13 mouse cellular contexts compared by ENCODE assay signal in the genomic region with DNA sequence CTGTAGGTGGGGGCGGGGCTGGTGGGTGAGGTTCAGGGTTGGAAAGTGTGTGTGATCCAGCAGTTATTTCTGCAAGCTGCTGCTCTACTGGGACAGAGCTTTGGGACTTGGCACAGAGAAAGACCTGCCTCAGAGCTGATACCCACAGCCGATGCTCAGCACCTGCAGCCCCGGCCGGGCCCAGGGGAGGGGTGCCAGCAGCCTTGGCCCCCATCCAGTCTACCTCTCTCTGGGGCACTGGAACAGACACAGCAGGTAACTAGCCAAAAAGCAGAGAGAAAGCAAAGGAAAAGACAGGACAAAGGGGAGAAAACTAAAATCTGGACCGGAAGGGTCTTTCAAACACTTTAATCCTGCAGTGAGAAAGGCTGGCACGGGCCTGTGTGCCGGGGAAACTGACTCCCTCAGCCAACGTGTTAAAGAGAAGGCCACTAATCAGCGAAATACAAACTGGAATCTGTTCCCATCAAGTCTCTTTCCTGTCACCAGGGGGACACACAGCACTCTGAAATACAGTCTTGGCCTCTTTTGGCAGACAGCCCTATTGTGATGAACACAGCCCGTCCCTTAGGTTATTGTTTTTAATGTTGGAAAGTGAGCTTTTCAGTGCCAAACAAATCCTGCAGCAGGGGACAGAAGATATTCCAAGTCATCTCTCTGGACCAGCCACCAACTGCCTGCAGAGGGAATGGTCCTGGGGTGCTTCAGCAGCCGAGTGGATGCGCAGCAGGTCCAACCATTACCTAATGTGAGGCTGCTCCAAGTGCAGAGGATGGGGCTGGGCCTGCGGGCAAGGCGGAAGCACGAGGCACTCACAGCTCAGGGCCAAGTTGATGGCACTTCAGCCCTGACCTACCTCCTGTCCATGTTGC. TPM values are rescaled to one million over a fixed set of nuclear protein-coding genes. Genes with fewer than 3 reads are reported as not detected.
DNase-seq lines count a peak whose midpoint lies in the region; ATAC-seq and TF ChIP-seq lines count a peak whose summit lies in the region.
"Had no signal": no experiment of that assay in that cellular context is flagged by ENCODE, and none has a peak within 500 bp of the region (broad histone marks: within the 10 kb centered on the region; RNA-seq: fewer than 3 reads in every experiment).

No protein-coding gene starts in this region.

- no peak overlapping the region for H3K4me2 ChIP-seq in heart, embryonic 13.5 days
- H3K4me2 ChIP-seq in neural tube, embryonic 13.5 days = no peak overlapping the region
- H3K4me2 ChIP-seq in hindbrain, embryonic 14.5 days (replicated peaks) = no peak overlapping the region
- H3K4me2 ChIP-seq in liver, postnatal 0 days (ENCODE audit: low read depth, low read length) = no peak overlapping the region
- H3K4me2 ChIP-seq: liver, embryonic 11.5 days had no signal

- no peaks in the 10 kb centered on the region for H3K9me3 ChIP-seq in heart, embryonic 13.5 days
- no peaks in the 10 kb centered on the region for H3K9me3 ChIP-seq in neural tube, embryonic 13.5 days
- no peaks in the 10 kb centered on the region for H3K9me3 ChIP-seq in hindbrain, embryonic 14.5 days (ENCODE audit: control insufficient read depth, low read length)
- no peaks in the 10 kb centered on the region for H3K9me3 ChIP-seq in liver, postnatal 0 days (ENCODE audit: low read length)

- H3K4me1 ChIP-seq in heart, embryonic 13.5 days = peaks cover 55% of the 10 kb centered on the region
- peaks cover 75% of the 10 kb centered on the region for H3K4me1 ChIP-seq in neural tube, embryonic 13.5 days (replicated peaks)
- H3K4me1 ChIP-seq in hindbrain, embryonic 14.5 days (replicated peaks; ENCODE audit: control insufficient read depth, insufficient read depth, low read length) = peaks cover 68% of the 10 kb centered on the region
- H3K4me1 ChIP-seq in liver, postnatal 0 days (ENCODE audit: insufficient read depth) = no peaks in the 10 kb centered on the region

- 0 out of 2 replicates have a peak overlapping the region, but pooled peaks have one; percentile 19 for H3K9ac ChIP-seq in heart, embryonic 13.5 days
- H3K9ac ChIP-seq in neural tube, embryonic 13.5 days = no peak overlapping the region; the same call in 1 of the 2 replicates
- peak overlapping the region; percentile 12; the same call in 1 of the 2 replicates for H3K9ac ChIP-seq in hindbrain, embryonic 14.5 days
- no peak overlapping the region for H3K9ac ChIP-seq in liver, postnatal 0 days (replicated peaks)

- no peak for TF ChIP-seq CTCF in liver, postnatal 0 days (IDR thresholded peaks at IDR 0.05; ENCODE audit: low read depth)

- no peaks in the 10 kb centered on the region for H3K27me3 ChIP-seq in heart, embryonic 13.5 days (replicated peaks)
- H3K27me3 ChIP-seq in neural tube, embryonic 13.5 days = no peaks in the 10 kb centered on the region
- no peaks in the 10 kb centered on the region for H3K27me3 ChIP-seq in hindbrain, embryonic 14.5 days (ENCODE audit: control insufficient read depth, insufficient read depth, low read length)
- H3K27me3 ChIP-seq in liver, postnatal 0 days (ENCODE audit: insufficient read depth, low read length) = no peaks in the 10 kb centered on the region

- no peak for DNase-seq in heart, adult 9 months (ENCODE audit: low spot score in 2 of 2)
- no peak for DNase-seq in neural tube, embryonic 10.5 days (ENCODE audit: extremely low spot score, low spot score)
- DNase-seq in hindbrain, embryonic 14.5 days (ENCODE audit: low spot score) = peak; percentile 61
- DNase-seq in liver, postnatal 0 days = no peak
- DNase-seq in retina, postnatal 1 day = no peak
- no peak for DNase-seq in left cerebral cortex, adult 9 months (ENCODE audit: low spot score in 2 of 2)
- DNase-seq: kidney, postnatal 14 days; spleen, adult 18-20 months; thymus, postnatal 14 days had no signal

- H3K4me3 ChIP-seq in heart, embryonic 13.5 days = no peak overlapping the region
- no peak overlapping the region for H3K4me3 ChIP-seq in neural tube, embryonic 13.5 days
- H3K4me3 ChIP-seq in hindbrain, embryonic 14.5 days (replicated peaks; ENCODE audit: low read length) = no peak overlapping the region
- no peak overlapping the region for H3K4me3 ChIP-seq in liver, postnatal 0 days (ENCODE audit: low read depth, low read length)

- WGBS in heart, embryonic 13.5 days = 80% methylated on average over 15 of the region's 15 CpGs
- WGBS in neural tube, embryonic 13.5 days = 69% methylated on average over 15 of the region's 15 CpGs
- 60% methylated on average over 15 of the region's 15 CpGs for WGBS in hindbrain, embryonic 14.5 days
- 85% methylated on average over 15 of the region's 15 CpGs for WGBS in liver, postnatal 0 days (ENCODE audit: insufficient replicate concordance)

- H3K27ac ChIP-seq in heart, embryonic 13.5 days (replicated peaks) = no peak overlapping the region
- peak overlapping the region; percentile 59 for H3K27ac ChIP-seq in neural tube, embryonic 13.5 days (replicated peaks)
- peak overlapping the region; percentile 64 for H3K27ac ChIP-seq in hindbrain, embryonic 14.5 days
- H3K27ac ChIP-seq in liver, postnatal 0 days (ENCODE audit: low read depth) = no peak overlapping the region

- TF ChIP-seq EP300 in liver, postnatal 0 days (IDR thresholded peaks at IDR 0.05; ENCODE audit: low read depth) = no peak

- no peak for ATAC-seq in heart, embryonic 13.5 days (ENCODE audit: extremely low read depth, insufficient number of reproducible peaks, low FRiP score, low TSS enrichment)
- peak; percentile 22; the same call in 1 of the 2 replicates for ATAC-seq in neural tube, embryonic 13.5 days (ENCODE audit: low read depth)
- 0 out of 2 replicates have a peak, but pooled peaks have one; percentile 12 for ATAC-seq in hindbrain, embryonic 14.5 days (ENCODE audit: low FRiP score)
- ATAC-seq in liver, postnatal 0 days = no peak
- ATAC-seq: activated CD4-positive, CD25-positive, alpha-beta regulatory T cell, adult 4 months had no signal

- H3K36me3 ChIP-seq in heart, embryonic 13.5 days = peaks cover 68% of the 10 kb centered on the region
- H3K36me3 ChIP-seq in neural tube, embryonic 13.5 days = peaks cover 24% of the 10 kb centered on the region
- peaks cover 33% of the 10 kb centered on the region for H3K36me3 ChIP-seq in hindbrain, embryonic 14.5 days (replicated peaks; ENCODE audit: control insufficient read depth, insufficient read depth)
- H3K36me3 ChIP-seq in liver, postnatal 0 days (replicated peaks; ENCODE audit: insufficient read depth, low read length) = peaks cover 38% of the 10 kb centered on the region

RNA-seq across cellular contexts. Expression of a gene that starts 49.4 kb away (rescaled TPM):
- polyA plus RNA-seq in heart, embryonic 13.5 days (2015; fragmentation: Nextera tagmentation; extraction: Ambion mirVana) = 17.8 and 20.3 TPM in 2 replicates
- 1.8 and 2.1 TPM in 2 replicates for polyA plus RNA-seq in neural tube, embryonic 13.5 days (2015; fragmentation: Nextera tagmentation; extraction: Ambion mirVana)
- 4.3 and 4.9 TPM in 2 replicates for polyA plus RNA-seq in hindbrain, embryonic 14.5 days (2014; fragmentation: Nextera tagmentation; extraction: Ambion mirVana)
- 4.5 and 4.6 TPM in 2 replicates for polyA plus RNA-seq in liver, postnatal 0 days (2015; fragmentation: Nextera tagmentation; extraction: Ambion mirVana)

Comparison
In these comparisons a context has a peak if more than half of its experiments do, and no peak if none do; other contexts are left out.
1. ATAC-seq: peak in neural tube, embryonic 13.5 days (single experiment) and hindbrain, embryonic 14.5 days (single experiment); none in heart, embryonic 13.5 days (single experiment) and liver, postnatal 0 days (single experiment).
2. H3K27ac ChIP-seq: peak in neural tube, embryonic 13.5 days (single experiment) and hindbrain, embryonic 14.5 days (single experiment); none in heart, embryonic 13.5 days (single experiment) and liver, postnatal 0 days (single experiment).
3. H3K9ac ChIP-seq: peak in heart, embryonic 13.5 days (single experiment) and hindbrain, embryonic 14.5 days (single experiment); none in neural tube, embryonic 13.5 days (single experiment) and liver, postnatal 0 days (single experiment).